Mouse (Mus musculus) layer of hippocampus, postnatal 14 days (tissue): ENCODE results near the gene Ap5s1. TPM values are rescaled to one million over a fixed set of nuclear protein-coding genes. Genes with fewer than 3 reads are reported as not detected.
A peak's percentile ranks its signal among the peaks of the same experiment; 100 is the strongest.
"Not testable (repeated sequence)": the region's sequence is repeated elsewhere in the genome, so short reads cannot be mapped to it uniquely, and the experiment has no call there.

Experiments
- DNase-seq, 2 experiments: peaks; one replicate each; pipeline ENCODE4 v3.0.0; 2021 to 2022; ENCODE audit warnings: low spot score in 2 of 2, mixed read lengths in 1 of 2
- total RNA-seq, 2 experiments: library from RNA; stranded (reverse); gene quantifications; 2 replicates each; pipeline ENCODE4 v1.2.3; 2021

The Ap5s1 gene
- total RNA-seq, 2 experiments from 2014 or later, result 25.4 to 26.2 TPM

DNA sequence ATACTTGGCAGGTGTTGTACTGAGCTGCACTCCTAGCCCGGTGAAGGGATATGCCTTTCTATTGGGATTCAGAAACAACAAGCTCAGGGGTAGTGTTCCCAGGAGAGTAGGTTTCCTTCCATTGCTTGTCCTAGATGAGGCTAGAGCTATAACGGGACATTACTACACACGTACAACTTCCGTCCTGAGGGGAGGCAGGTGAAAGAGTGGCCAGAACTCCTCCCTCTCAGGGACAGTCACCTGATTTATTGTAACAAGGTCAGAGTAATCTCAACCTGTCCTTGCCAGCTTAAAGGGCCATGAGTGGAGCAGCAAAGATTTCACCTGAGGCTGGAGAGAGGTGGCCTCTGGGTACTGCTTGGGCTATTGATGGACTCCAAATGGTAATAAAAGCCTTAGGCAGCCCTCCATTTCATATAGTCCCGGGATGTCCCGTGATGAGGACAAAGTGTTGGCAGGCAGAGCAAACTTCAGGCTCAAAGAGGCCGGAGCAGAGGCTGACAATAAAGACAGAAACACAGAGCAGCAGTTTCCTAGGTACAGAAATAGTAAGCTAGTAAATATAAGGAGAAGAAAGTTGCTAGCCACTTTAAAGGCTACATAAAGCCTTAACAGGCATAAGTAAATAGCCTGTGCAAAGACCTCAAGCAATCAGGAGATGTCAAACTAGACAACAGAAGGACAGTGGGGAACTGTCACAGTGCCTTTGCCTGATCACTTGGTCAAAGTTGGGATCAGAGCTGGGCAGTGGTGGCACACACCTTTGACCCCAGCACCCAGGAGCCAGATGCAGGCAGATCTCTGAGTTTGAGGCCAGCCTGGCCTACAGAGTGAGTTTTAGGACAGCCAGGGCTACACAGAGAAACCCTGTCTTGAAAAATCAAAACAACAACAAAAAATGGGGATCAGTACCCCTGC, 9.3 kb downstream of the Ap5s1 start:
- no peak for DNase-seq

DNA sequence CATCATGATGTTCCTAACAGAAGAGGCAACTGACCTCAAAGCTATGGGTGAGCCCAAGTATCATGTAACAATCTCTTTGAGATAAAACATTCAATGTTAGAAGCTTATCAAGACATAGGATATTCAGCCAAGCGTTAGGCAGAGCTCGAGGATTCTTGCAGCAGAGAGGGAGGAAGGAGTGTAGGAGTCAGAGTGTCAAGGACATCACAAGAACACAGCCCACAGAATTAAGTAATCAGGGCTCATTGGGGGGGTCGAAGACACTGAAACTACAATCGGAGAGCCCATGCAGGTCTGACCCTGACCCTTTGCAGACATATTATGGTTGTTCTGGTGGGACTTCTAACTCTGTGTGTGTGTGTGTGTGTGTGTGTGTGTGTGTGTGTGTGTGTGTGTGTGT, 13.2 kb downstream of the Ap5s1 start:
- DNase-seq, result no peak

DNA sequence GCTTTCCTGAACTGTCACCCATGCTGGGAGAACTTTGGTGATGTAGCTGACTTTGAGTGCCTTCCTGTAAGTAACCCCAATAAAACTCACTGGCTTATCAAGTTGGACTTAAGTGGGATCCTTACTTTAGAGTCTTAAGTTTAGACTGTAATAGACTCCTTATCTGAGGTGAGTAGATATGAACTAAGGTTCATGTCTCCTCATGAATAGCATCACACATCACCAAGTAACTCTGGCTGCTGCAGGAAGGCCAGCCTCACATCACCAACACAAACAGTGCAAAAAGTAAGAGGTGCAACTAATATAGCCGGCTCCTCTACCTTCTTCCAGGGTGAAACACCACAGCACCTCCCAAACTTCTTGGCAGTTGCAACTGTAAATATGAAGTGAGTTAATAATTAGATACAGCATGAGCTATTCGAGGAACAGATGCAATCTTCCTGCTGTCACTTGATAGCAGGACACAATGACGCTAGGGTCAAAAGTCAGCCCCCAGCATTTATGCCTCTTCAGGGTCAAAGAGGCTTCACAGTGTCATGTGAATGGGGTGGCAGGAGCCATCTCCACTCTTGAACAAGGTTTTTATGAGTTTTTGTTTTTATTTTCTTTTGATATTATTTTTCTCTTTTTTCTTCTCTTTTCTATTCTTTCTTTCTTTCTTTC, 15.1 kb downstream of the Ap5s1 start:
- no peak for DNase-seq

DNA sequence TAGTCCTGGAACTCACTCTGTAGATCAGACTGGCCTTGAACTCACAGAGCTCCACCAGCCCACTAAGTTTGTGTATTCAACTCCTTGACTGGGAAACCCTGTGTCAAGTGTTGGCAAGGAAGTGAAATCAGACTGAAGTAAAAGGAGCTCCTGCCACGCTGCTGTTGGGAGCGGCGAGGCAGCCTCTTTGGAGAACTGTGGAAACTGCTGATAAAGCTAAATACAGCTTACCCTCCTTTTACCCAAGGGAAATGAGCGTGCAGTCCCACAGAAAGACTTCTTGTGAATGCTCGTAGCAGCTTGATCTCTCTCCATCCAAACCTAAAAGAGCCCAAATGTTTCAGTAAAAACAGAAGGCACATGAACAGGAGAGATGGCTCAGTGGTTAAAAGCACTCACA, 15.7 kb downstream of the Ap5s1 start:
- DNase-seq, result no peak

DNA sequence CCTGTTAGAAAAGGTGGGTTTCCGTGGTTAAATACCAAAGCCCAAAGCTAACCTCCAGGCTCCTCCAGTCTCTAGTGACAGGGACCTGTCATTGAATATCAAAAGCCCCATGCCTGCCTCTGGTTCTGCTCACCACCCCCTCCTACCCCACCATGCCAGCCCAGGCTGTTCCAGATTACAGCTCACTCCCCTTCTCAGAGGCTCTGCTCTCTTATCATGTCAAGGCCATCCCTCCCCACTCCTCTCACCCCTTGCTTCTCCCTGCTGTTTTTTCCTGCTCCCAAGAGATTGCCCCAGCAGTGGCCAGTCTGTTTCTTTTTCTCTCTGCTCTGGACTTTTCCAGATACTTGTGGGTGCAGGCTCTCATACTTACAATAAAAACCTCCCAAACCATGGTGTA, 16.7 kb downstream of the Ap5s1 start:
- no peak for DNase-seq

DNA sequence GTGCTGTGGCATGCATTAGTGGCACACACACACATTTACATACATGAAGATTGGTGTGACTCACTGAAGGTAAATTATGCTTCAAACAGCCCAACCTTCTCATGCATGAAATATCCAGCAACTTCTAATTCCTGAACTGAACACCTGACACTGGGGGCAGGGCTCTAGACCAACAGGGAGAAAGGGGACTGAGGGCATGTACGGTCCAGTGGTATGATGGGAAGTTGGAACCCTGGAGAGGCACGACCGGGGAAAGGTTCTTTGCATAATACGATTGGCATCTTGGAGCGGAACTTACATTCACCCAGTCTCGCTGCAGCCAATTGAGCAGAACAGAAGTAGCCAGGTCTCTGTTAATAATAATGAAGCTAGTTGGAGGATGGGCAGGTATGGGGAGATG, 18.3 kb downstream of the Ap5s1 start:
- DNase-seq, result no peak

DNA sequence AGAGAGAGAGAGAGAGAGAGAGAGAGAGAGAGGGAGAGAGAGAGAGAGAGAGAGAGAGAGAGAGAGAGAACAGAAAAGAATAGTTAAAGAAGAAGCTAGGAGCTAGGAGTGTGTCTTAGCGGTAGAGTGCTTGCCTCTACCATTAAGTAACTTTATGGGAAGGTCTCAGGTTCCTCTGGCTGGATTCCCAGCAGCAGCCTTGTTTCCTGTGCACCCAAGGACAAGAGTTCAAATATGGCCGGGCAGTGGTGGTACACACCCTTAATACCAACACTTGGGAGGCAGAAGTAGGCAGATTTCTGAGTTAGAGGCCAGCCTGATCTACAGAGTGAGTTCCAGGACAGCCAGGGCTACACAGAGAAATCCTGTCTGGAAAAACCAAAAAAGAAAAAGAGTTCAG, 19.8 kb downstream of the Ap5s1 start:
- not testable (repeated sequence) for DNase-seq

DNA sequence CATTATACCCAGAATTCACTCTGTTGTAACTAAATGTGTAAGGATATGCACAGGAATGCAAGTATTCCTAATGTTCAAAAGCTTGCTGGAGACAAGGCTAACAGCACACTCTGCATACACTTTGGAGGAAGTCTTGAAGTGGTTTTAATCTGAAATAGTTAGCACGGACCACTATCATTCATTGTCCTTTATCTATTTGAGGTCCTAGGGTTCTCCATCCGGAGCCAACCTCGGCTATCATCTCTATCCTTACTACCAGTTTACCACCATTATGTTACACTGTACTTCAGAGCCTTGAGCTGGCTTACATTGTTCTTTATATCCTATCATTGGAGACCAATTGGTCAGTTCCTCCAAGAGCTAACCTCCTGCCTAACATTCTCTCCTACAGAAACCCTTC, 20.4 kb downstream of the Ap5s1 start:
- DNase-seq, result no peak

DNA sequence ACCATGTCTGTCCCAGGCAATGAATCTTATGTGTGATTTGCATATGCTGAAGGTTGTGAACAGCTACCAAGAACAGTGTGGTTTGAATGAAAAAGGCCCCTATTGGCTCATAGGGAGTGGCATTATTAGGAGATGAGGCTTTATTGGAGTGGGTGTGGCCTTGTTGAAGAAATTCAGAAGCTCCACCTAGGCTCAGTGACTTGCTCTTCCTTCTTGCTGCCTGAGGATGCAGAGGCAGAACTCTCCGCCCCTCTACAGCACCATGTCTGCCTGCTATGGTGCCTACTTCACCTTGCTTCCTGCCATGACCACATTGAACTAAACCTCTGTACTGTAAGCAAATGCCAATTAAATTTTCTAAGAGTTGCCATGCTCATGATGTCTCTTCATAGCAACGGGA, 25.7 kb downstream of the Ap5s1 start:
- no peak for DNase-seq

DNA sequence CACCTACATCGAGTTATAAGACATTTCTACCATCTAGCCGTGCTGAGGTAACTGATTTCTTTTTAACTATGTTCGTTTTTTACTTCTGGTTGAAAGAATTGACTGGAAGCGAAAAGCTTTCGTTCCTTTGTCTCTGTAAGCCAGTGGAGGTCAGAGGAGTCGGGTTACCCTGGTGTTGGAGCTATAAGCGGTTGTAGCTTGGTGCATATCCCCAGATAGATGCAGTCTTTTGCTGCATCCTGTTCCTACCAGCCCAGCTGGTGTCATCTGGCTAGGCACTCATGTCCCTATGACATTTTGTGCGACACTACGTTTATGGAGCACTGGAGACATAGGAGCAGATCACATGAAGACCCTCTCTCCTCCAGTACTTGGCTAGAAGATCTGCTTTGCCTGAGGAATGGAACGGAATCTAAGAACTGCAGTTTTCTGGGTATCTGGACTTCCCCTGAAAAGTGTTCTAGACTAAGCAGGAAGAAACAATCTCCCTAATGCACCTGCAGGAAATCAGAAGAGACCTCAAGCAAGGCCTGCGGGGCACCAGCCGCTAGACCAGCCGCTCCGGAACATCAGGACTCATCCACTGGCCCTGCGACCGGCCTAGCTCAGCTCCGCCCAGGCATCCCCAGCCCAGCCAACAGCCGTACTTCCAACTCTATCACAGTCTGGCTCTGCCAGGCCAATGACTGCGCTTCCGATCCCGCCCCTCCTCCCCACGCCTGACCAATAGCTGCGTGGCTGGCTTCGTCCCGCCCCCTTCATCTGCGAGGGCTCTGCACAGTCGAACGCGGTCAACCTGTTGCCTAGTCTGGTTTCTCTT, 26.6 kb downstream of the Ap5s1 start, which contains the start of gene Mavs:
TSS of gene Mavs (plus strand) at position 757 of the 820 bp plus-strand sequence.
- DNase-seq, result peak; percentile 88 to 96

DNA sequence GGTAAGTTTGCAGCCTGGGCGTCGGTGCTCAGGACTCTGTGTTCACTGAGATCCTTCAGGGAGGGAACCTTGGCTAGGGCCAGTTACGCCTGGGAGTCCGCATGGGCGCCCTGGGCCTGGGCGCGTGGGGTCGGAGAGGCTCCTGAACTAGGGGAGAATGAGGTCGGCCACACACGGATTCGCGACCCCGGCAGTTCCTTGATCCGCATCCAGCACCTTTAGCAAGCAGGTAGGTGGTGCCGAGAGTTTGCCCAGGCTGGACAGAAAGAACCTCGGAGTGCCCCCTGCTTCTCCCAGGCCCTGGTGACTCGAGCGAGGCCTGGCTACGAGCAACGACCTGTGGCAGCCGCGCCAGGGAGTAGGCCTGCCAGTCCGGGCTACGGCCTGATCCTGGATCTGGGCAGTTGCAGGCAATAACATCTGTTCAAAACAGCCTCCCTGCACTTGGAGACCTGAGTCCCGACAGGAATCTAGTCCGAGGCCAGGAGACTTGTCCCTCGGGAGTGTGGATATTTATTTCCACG, 27.3 kb downstream of the Ap5s1 start:
- no peak for DNase-seq

DNA sequence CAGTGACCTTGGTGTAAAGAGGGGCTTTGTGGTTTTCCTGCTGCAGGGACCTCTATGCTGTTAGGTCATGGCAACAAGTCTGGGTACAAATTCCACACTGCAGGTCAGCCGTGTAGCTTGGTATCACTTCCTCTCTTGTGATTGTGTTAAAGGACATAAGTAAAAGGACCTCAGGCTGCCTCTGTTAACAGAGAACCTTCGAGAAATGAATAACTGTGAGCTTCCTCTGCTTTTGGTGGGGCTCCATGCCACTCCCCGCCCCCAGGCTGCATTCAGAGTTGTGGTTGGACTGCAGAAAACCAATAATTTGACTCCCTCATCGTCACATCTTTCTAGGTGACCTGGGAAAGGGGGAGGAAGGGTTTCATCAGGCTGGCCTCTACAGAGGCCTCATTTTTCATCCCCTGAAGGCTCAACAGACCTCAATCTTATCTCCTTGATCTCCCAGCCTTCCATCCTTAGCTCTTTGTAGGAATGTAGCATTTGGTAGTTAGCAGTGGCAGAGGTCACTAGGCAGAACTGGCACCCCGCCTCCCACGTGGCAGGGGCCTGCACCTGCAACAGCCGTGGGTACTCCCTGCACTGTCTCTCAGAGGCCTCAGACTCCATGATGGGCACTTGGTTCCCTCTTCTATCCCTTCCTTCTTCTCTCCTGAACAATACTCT, 28.2 kb downstream of the Ap5s1 start:
- DNase-seq, result no peak

DNA sequence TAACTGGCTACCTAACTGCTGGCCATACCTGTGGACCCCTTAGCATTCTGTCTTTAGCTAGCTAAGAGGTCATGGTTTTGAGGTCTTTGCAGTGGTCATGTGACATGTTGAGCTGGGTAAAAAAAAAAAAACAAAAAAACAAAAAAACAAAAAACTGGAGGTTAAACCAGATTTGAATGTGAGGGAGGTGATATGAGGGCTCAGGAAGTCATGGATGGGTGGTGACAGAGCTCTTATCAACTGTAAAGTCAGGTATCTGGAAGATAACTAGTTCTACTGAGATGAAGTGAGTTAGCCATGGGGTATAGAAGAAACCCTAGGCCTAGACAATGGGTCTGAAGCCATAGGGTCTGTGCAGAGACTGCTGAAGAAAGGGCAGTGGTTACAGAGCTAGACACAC, 35.3 kb downstream of the Ap5s1 start:
- DNase-seq, result no peak

DNA sequence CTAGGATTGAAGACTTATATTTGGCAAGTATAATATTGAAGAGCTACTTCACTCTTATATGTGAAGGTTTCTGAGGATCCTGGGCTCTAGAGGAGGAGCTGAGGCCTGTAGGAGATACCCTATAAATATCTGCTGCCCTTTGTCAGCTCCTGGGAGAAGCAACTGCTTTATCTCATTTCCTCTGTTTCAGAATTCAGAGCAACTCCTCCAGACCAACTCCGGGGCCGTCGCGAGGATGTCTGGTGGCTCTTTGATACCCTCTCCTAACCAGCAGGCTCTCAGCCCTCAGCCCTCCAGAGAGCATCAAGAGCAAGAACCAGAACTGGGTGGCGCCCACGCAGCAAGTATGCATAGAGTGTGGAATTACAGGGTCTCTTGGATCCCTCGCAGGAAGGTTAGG, 36.1 kb downstream of the Ap5s1 start:
- DNase-seq, result no peak

DNA sequence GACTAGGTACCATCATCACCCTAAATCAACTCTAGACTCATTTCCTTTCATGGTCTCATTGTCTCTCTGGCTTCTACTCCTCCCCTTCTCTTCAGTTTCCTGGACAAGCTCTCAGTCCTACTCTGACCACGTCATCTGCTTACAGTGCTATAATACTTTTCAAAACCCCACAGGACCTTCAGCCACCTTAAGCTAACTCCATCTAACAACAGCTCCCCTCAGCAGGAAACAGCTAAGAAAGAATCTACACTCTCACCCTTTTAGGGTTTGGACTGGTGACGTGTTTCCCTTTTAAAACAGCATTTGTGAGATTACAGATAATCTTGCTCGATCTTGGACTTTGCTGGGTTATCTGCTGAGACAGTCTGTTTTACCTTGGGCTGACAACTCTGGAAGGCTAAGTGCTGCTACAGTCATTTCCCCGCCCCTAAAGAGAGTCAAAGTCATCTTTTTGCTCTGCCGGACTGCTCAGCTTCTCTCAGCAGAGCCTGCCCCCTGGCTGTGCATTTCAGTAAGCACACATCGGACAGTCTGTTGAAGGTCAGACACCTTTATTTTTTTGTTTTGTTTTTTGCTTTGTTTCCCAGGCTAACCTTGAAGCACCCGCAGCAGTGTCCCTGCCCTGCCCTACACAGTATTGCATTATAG, 46.9 kb downstream of the Ap5s1 start:
- peak in 1 of 2 experiments; percentile 32 for DNase-seq

DNA sequence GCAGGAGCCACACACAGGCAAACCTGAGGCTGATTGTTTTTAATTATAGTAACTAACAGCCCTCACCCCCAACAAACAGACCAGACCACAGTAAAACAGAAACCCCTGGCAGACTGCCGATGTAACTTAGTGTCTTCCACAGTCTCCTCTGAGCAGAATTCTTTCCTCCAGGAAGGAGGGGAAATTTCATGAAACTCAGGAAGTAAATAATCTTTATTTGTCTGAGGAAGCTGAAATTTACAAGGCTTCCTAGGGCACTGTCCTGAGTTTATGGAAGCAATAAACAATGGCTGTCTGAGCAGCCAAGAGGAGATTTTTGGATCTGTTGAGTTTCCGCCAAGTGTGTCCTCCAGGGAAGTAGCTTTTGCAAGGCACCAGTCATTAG, 47.4 kb downstream of the Ap5s1 start:
- DNase-seq, result no peak

DNA sequence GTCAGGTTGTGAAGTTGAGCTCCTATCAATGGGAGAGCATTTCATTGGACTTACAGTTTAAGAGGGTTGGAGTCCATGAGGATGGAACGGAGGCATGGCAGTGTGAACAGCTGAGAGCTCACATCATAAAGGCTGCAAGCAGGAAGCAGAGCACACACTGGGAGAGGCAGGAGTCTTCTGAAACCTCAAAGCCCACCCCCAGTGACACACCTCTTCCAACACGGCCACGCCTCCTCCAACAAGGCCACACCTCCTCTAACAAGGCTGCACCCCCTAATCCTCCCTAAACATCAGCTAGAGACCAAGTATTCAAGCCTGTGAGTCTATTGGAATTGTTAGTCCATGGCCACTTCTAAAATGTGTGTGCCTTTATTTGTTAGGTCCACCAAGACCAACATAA, 48.9 kb downstream of the Ap5s1 start:
- no peak for DNase-seq

DNA sequence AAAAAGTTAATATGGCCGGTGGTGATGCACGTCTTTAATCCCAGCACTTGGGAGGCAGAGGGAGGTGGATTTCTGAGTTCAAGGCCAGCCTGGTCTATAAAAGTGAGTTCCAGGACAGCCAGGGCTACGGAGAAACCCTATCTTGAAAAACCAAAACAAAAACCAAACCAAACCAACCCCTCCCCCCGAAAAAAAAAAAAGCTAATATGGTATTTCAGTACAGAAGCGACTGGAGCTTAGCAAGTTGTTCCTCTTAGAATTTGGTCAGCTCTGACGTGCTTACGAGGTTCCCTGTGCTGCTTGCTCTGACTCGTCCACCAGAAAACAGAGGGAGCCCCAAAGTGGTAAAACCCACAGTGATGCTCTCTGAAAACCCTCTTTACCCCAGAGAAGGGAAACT, 51.8 kb downstream of the Ap5s1 start:
- no peak for DNase-seq

DNA sequence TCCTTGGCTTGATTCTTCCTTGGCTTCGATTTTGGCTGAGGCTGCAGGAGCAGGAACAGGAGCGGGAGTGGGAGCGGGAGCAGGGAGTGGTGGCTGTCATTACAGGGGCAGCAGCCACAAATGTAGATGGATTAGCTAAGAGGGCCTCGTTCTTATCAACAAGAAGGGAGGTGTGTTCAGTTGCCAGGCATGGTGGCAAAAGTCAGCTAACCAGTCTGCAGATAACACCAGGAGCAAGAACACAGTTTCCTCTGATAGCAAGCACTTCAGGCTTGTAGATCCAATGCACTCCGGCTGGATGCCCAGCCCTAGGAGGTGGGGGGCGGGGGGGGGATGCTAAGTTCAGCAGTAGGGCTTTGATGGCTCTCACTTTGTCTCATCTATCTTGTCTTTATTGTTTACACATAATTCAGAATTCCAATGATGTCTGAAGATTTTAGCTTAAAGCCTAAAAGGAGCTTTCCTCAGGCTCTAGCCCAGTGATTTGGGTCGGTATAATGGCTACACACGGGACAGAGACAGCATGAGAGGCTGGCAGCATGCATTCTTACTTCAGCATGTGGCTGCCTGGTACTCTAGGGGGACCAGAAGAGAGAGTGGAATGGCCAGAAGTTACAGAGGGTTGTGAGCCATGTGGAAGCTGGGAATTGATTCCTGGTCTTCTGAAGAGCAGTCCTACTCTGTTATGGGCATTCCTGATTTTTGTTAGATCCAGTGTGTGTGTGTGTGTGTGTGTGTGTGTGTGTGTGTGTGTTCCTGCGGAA, 53.8 kb downstream of the Ap5s1 start:
- DNase-seq, result no peak
